Mouse (Mus musculus): ENCODE results near the gene Catsperg2.
"Not testable (repeated sequence)": the region's sequence is repeated elsewhere in the genome, so short reads cannot be mapped to it uniquely, and the experiment has no call there.

GRCm38 (mm10) chr7:29695231-29695630, 31.6 kb downstream of the Catsperg2 start:
- TF ChIP-seq CTCF, EP300 (IDR thresholded peaks at IDR 0.05): not testable (repeated sequence)
